Mouse (Mus musculus) limb, embryonic 10.5 days (tissue): Measurements from ENCODE around the gene Nmur1. TPM values are rescaled to one million over a fixed set of nuclear protein-coding genes. Genes with fewer than 3 reads are reported as not detected.
"Not testable (repeated sequence)": the region's sequence is repeated elsewhere in the genome, so short reads cannot be mapped to it uniquely, and the experiment has no call there.

ENCODE experiments used
- DNase-seq: peaks from one replicate; pipeline ENCODE4 v3.0.0-alpha.2; 2017; ENCODE audit warnings: low spot score
- H3K27ac ChIP-seq: fragments of 300-500 bp; sonication (generic); 2 replicates; pipeline ENCODE4 v1.5.1; 2016; ENCODE audit warnings: mild to moderate bottlenecking
- H3K27me3 ChIP-seq: fragments of 300-500 bp; sonication (generic); 2 replicates; pipeline ENCODE4 v1.6.1; 2016; ENCODE audit warnings: low read depth, mild to moderate bottlenecking; ENCODE audit not compliant: poor library complexity, severe bottlenecking
- H3K36me3 ChIP-seq: fragments of 300-500 bp; sonication (generic); 2 replicates; pipeline ENCODE4 v1.6.1; 2016; ENCODE audit warnings: mild to moderate bottlenecking, moderate library complexity
- H3K4me1 ChIP-seq: fragments of 300-500 bp; sonication (generic); 2 replicates; pipeline ENCODE4 v1.6.1; 2016
- H3K4me3 ChIP-seq: fragments of 300-500 bp; sonication (generic); 2 replicates; pipeline ENCODE4 v1.5.1; 2016; ENCODE audit warnings: mild to moderate bottlenecking, moderate library complexity
- H3K9me3 ChIP-seq: fragments of 300-500 bp; sonication (generic); replicated peaks from 2 replicates; pipeline ENCODE4 v1.6.1; 2016; ENCODE audit warnings: mild to moderate bottlenecking
- WGBS: fragments of 180-500 bp; shearing (Covaris S2); methylation state at CpG from one replicate; pipeline ENCODE4 v1.1.7; 2016; 5-methylcytosine and 5-hydroxymethylcytosine counted together
- microRNA-seq: library from miRNA; unstranded; fragments of <30 nt; microRNA quantifications from one replicate; pipeline ENCODE4, GENCODE M21; 2017
- polyA plus RNA-seq: library from polyadenylated mRNA; unstranded; fragments of >200 nt; fragmentation: Nextera tagmentation; extraction: Ambion mirVana; gene quantifications from 2 replicates; pipeline ENCODE4 v1.2.1, GENCODE M21; 2016

Nmur1 gene
- polyA plus RNA-seq, 1 experiment from 2014 or later: 0.15 TPM

- DNase-seq: no peak
- no peak overlapping the region for H3K27ac ChIP-seq
- 70% methylated on average over 4 of the region's 4 CpGs for WGBS
- H3K9me3 ChIP-seq: no peaks in the 10 kb centered on the region
- H3K4me3 ChIP-seq: no peak overlapping the region
- no peaks in the 10 kb centered on the region for H3K27me3 ChIP-seq
- H3K4me1 ChIP-seq: no peaks in the 10 kb centered on the region
- H3K36me3 ChIP-seq: peaks cover 43% of the 10 kb centered on the region
Measured at GRCm38 (mm10) chr1:86343969-86344861, 81.8 kb downstream of the Nmur1 start.

- H3K27me3 ChIP-seq: no peaks in the 10 kb centered on the region
- DNase-seq: no peak
- no peaks in the 10 kb centered on the region for H3K9me3 ChIP-seq
- WGBS: 98% methylated on average over 1 of the region's 1 CpGs
- H3K4me3 ChIP-seq: no peak overlapping the region
- no peak overlapping the region for H3K27ac ChIP-seq
- no peaks in the 10 kb centered on the region for H3K4me1 ChIP-seq
- peaks cover 32% of the 10 kb centered on the region for H3K36me3 ChIP-seq
Measured at GRCm38 (mm10) chr1:86343087-86343645, 82.9 kb downstream of the Nmur1 start.

GRCm38 (mm10) chr1:86342371-86342770, 83.7 kb downstream of the Nmur1 start:
- WGBS: 91% methylated on average over 2 of the region's 2 CpGs
- H3K27ac ChIP-seq: no peak overlapping the region
- H3K27me3 ChIP-seq: no peaks in the 10 kb centered on the region
- no peaks in the 10 kb centered on the region for H3K4me1 ChIP-seq
- H3K36me3 ChIP-seq: peaks cover 24% of the 10 kb centered on the region
- no peak for DNase-seq
- H3K4me3 ChIP-seq: no peak overlapping the region
- H3K9me3 ChIP-seq: no peaks in the 10 kb centered on the region

GRCm38 (mm10) chr1:86341096-86341495, 84.9 kb downstream of the Nmur1 start:
- H3K27me3 ChIP-seq, H3K4me3 ChIP-seq, H3K27ac ChIP-seq, DNase-seq, H3K9me3 ChIP-seq, H3K4me1 ChIP-seq: not testable (repeated sequence)
- H3K36me3 ChIP-seq: peaks cover 11% of the 10 kb centered on the region
- 76% methylated on average over 2 of the region's 2 CpGs for WGBS

GRCm38 (mm10) chr1:86339156-86339812, 86.7 kb downstream of the Nmur1 start:
- peaks cover 4% of the 10 kb centered on the region; the same call in 1 of the 2 replicates for H3K4me1 ChIP-seq
- H3K4me3 ChIP-seq: no peak overlapping the region
- H3K27ac ChIP-seq: no peak overlapping the region
- peak; percentile 81 for DNase-seq
- H3K36me3 ChIP-seq: no peaks in the 10 kb centered on the region
- 32% methylated on average over 4 of the region's 4 CpGs for WGBS
- no peaks in the 10 kb centered on the region for H3K9me3 ChIP-seq
- no peaks in the 10 kb centered on the region for H3K27me3 ChIP-seq

- DNase-seq: no peak
- Histone ChIP-seq H3K4me3 (no peak overlapping the region), H3K27me3 (no peaks in the 10 kb centered on the region), H3K9me3 (no peaks in the 10 kb centered on the region), H3K27ac (no peak overlapping the region), H3K36me3 (no peaks in the 10 kb centered on the region), H3K4me1 (peaks cover 4% of the 10 kb centered on the region; the same call in 1 of the 2 replicates)
- WGBS: 45% methylated on average over 2 of the region's 2 CpGs
Measured at GRCm38 (mm10) chr1:86336330-86336729, 89.7 kb downstream of the Nmur1 start.

Small RNAs within 50 kb of the gene (microRNA-seq; reads per million reads assigned to microRNA genes)
- 108 reads per million, percentile 49 among the genes with 10 or more reads in this experiment for gene mmu-mir-3535

Other genes starting within 250 kb of the Nmur1 start
- gene B3gnt7, start 123.4 kb downstream of the Nmur1 start, polyA plus RNA-seq: 3.4 and 3.9 TPM in 2 replicates
- gene Ncl, start 66.8 kb downstream of the Nmur1 start, polyA plus RNA-seq: 554 and 638 TPM in 2 replicates
- not detected in 2 replicates for gene Tex44, start 101 bp upstream of the Nmur1 start, polyA plus RNA-seq
- 3,283 and 3,422 TPM in 2 replicates for gene Ptma, start 100.5 kb upstream of the Nmur1 start, polyA plus RNA-seq
- 60.5 and 74.6 TPM in 2 replicates for gene Pde6d, start 156.4 kb upstream of the Nmur1 start, polyA plus RNA-seq
- gene Cops7b, start 156.7 kb upstream of the Nmur1 start, polyA plus RNA-seq: 77.0 and 79.9 TPM in 2 replicates
- gene Nppc, start 244.3 kb upstream of the Nmur1 start, polyA plus RNA-seq: 0.34 and 0.59 TPM in 2 replicates